Mouse (Mus musculus) heart, adult 18-20 months (tissue): Measurements from ENCODE around the gene Crim1. TPM values are rescaled to one million over a fixed set of nuclear protein-coding genes. Genes with fewer than 3 reads are reported as not detected.

Experiments used
- DNase-seq, 2 experiments: peaks; one replicate each; pipeline ENCODE4 v3.0.0; 2021 to 2022; ENCODE audit warnings: mixed read lengths in 1 of 2
- total RNA-seq, 2 experiments: library from RNA; stranded (reverse); gene quantifications; 2 replicates each; pipeline ENCODE4 v1.2.3; 2021

Crim1 gene
- total RNA-seq, 2 experiments from 2014 or later: 51.2 to 66.8 TPM

GRCm38 (mm10) chr17:78374756-78375155, 174.7 kb downstream of the Crim1 start:
- no peak for DNase-seq

GRCm38 (mm10) chr17:78376587-78376986, 176.5 kb downstream of the Crim1 start:
- no peak for DNase-seq

- DNase-seq: no peak
Observed at GRCm38 (mm10) chr17:78379079-78379729, 179.2 kb downstream of the Crim1 start.

- no peak for DNase-seq
Observed at GRCm38 (mm10) chr17:78379730-78380245, 179.7 kb downstream of the Crim1 start.

- no peak for DNase-seq
Observed at GRCm38 (mm10) chr17:78382321-78382720, 182.3 kb downstream of the Crim1 start.

- DNase-seq: no peak
Observed at GRCm38 (mm10) chr17:78387665-78388064, 187.6 kb downstream of the Crim1 start.

- no peak for DNase-seq
Observed at GRCm38 (mm10) chr17:78388101-78388847, 188.2 kb downstream of the Crim1 start.

- no peak for DNase-seq
Observed at GRCm38 (mm10) chr17:78389573-78389972, 189.5 kb downstream of the Crim1 start.

- DNase-seq: no peak
Observed at GRCm38 (mm10) chr17:78392401-78393087, 192.5 kb downstream of the Crim1 start.

- peak in 1 of 2 experiments; percentile 57 for DNase-seq
Observed at GRCm38 (mm10) chr17:78400130-78400840, 200.2 kb downstream of the Crim1 start.

GRCm38 (mm10) chr17:78401311-78401710, 201.3 kb downstream of the Crim1 start:
- no peak for DNase-seq

GRCm38 (mm10) chr17:78401713-78402112, 201.7 kb downstream of the Crim1 start:
- DNase-seq: no peak

- no peak for DNase-seq
Observed at GRCm38 (mm10) chr17:78402174-78402573, 202.1 kb downstream of the Crim1 start.

- DNase-seq: no peak
Observed at GRCm38 (mm10) chr17:78403229-78403628, 203.2 kb downstream of the Crim1 start.

GRCm38 (mm10) chr17:78403804-78404203, 203.8 kb downstream of the Crim1 start:
- DNase-seq: no peak

GRCm38 (mm10) chr17:78405336-78405735, 205.3 kb downstream of the Crim1 start:
- no peak for DNase-seq

GRCm38 (mm10) chr17:78406854-78407253, 206.8 kb downstream of the Crim1 start:
- peak in 1 of 2 experiments; percentile 49 for DNase-seq

GRCm38 (mm10) chr17:78407581-78407980, 207.5 kb downstream of the Crim1 start:
- peak in 1 of 2 experiments; percentile 78 for DNase-seq

GRCm38 (mm10) chr17:78408386-78408785, 208.3 kb downstream of the Crim1 start:
- no peak for DNase-seq

- no peak for DNase-seq
Observed at GRCm38 (mm10) chr17:78409900-78410299, 209.9 kb downstream of the Crim1 start.

GRCm38 (mm10) chr17:78415255-78415654, 215.2 kb downstream of the Crim1 start:
- no peak for DNase-seq
